Mouse (Mus musculus) midbrain, embryonic 11.5 days (tissue): Measurements from ENCODE around the gene Mrpl12. TPM values are rescaled to one million over a fixed set of nuclear protein-coding genes. Genes with fewer than 3 reads are reported as not detected.

ENCODE experiments used
- ATAC-seq: fragments of 200-750 bp; cut with Nextera tagmentation; 2 replicates; pipeline ENCODE4 v1.8.0; 2017; ENCODE audit warnings: moderate TSS enrichment, moderate library complexity; ENCODE audit not compliant: low FRiP score
- DNase-seq: peaks from one replicate; pipeline ENCODE4 v3.0.0; 2015; ENCODE audit warnings: low spot score; ENCODE audit errors: missing footprints
- H3K27ac ChIP-seq: fragments of 300-500 bp; sonication (generic); 2 replicates; pipeline ENCODE4 v1.5.1; 2014; ENCODE audit warnings: low read depth, low read length
- H3K27me3 ChIP-seq: fragments of 300-500 bp; sonication (generic); 2 replicates; pipeline ENCODE4 v1.6.1; 2014; ENCODE audit warnings: mild to moderate bottlenecking, low read length, moderate library complexity, mixed read lengths; ENCODE audit not compliant: control insufficient read depth, insufficient read depth
- H3K36me3 ChIP-seq: fragments of 300-500 bp; sonication (generic); 2 replicates; pipeline ENCODE4 v1.6.1; 2014; ENCODE audit warnings: mild to moderate bottlenecking, low read length, moderate library complexity, mixed read lengths; ENCODE audit not compliant: control insufficient read depth, insufficient read depth
- H3K4me1 ChIP-seq: fragments of 300-500 bp; sonication (generic); 2 replicates; pipeline ENCODE4 v1.6.1; 2014; ENCODE audit warnings: low read length; ENCODE audit not compliant: control insufficient read depth, insufficient read depth
- H3K4me2 ChIP-seq: fragments of 300-500 bp; sonication (generic); 2 replicates; pipeline ENCODE4 v1.6.1; 2014; ENCODE audit warnings: mild to moderate bottlenecking, moderate library complexity
- H3K4me3 ChIP-seq: fragments of 300-500 bp; sonication (generic); 2 replicates; pipeline ENCODE4 v1.5.1; 2014; ENCODE audit warnings: low read depth, low read length
- H3K9ac ChIP-seq: fragments of 300-500 bp; sonication (generic); 2 replicates; pipeline ENCODE4 v1.6.1; 2014; ENCODE audit warnings: low read length
- H3K9me3 ChIP-seq: fragments of 300-500 bp; sonication (generic); 2 replicates; pipeline ENCODE4 v1.6.1; 2016; ENCODE audit warnings: low read length; ENCODE audit not compliant: control insufficient read depth
- WGBS: fragments of 180-500 bp; shearing (Covaris S2); extraction: QIAGEN DNeasy Blood & Tissue Kit; methylation state at CpG from one replicate; pipeline ENCODE4 v1.1.7; 2014; 5-methylcytosine and 5-hydroxymethylcytosine counted together
- polyA plus RNA-seq: library from polyadenylated mRNA; unstranded; fragments of >200 nt; fragmentation: Nextera tagmentation; extraction: Ambion mirVana; gene quantifications from 2 replicates; pipeline ENCODE4 v1.2.1, GENCODE M21; 2014

The Mrpl12 gene
- polyA plus RNA-seq, 1 experiment from 2014 or later, result 152 TPM

GRCm38 (mm10) chr11:120465521-120465920 lies 18.9 kb upstream of the Mrpl12 start:
- Histone ChIP-seq H3K4me1 (peaks cover 15% of the 10 kb centered on the region), H3K4me2 (no peak overlapping the region), H3K9ac (no peak overlapping the region), H3K36me3 (peaks cover 9% of the 10 kb centered on the region), H3K9me3 (no peaks in the 10 kb centered on the region), H3K4me3 (no peak overlapping the region), H3K27ac (no peak overlapping the region), H3K27me3 (no peaks in the 10 kb centered on the region)
- ATAC-seq, result no peak
- 99% methylated on average over 4 of the region's 4 CpGs for WGBS
- DNase-seq, result no peak

- Histone ChIP-seq H3K4me3 (peak within 1 kb of the TSS; percentile 92), H3K4me2 (peak within 1 kb of the TSS; percentile 96), H3K27ac (peak within 1 kb of the TSS; percentile 69), H3K4me1 (peaks cover 15% of the 10 kb centered on the region), H3K27me3 (no peaks in the 10 kb centered on the region), H3K36me3 (peaks cover 14% of the 10 kb centered on the region), H3K9me3 (no peaks in the 10 kb centered on the region), H3K9ac (peak within 1 kb of the TSS; percentile 88)
- WGBS, result under 1% methylated on average over 54 of the region's 54 CpGs
- ATAC-seq (peak; percentile 100), DNase-seq (peak; percentile 99)
Observed at GRCm38 (mm10) chr11:120467051-120467735, 17.2 kb upstream of the Mrpl12 start, which contains the start of gene Arl16. Arl16 (minus strand) TSS chr11:120467607.

GRCm38 (mm10) chr11:120467736-120468092 lies 16.7 kb upstream of the Mrpl12 start:
- no peaks in the 10 kb centered on the region for H3K27me3 ChIP-seq
- H3K4me3 ChIP-seq, result peak overlapping the region; percentile 92
- ATAC-seq (no peak), DNase-seq (no peak)
- peaks cover 15% of the 10 kb centered on the region for H3K4me1 ChIP-seq
- H3K9me3 ChIP-seq, result no peaks in the 10 kb centered on the region
- H3K4me2 ChIP-seq, result peak overlapping the region; percentile 90
- 2% methylated on average over 33 of the region's 33 CpGs for WGBS
- H3K36me3 ChIP-seq, result peaks cover 15% of the 10 kb centered on the region
- peak overlapping the region; percentile 30 for H3K27ac ChIP-seq
- peak overlapping the region; percentile 84 for H3K9ac ChIP-seq

- WGBS, result 96% methylated on average over 6 of the region's 6 CpGs
- ATAC-seq, result no peak
Observed at GRCm38 (mm10) chr11:120472052-120472451, 12.4 kb upstream of the Mrpl12 start.

GRCm38 (mm10) chr11:120483448-120483934 lies 922 bp upstream of the Mrpl12 start:
- Histone ChIP-seq H3K4me1 (peaks cover 16% of the 10 kb centered on the region), H3K36me3 (peaks cover 40% of the 10 kb centered on the region), H3K27me3 (no peaks in the 10 kb centered on the region), H3K9me3 (no peaks in the 10 kb centered on the region), H3K4me2 (peak overlapping the region; percentile 89), H3K27ac (no peak overlapping the region; the same call in 1 of the 2 replicates), H3K4me3 (peak overlapping the region; percentile 98), H3K9ac (peak overlapping the region; percentile 94)
- DNase-seq (no peak), ATAC-seq (no peak)
- 89% methylated on average over 7 of the region's 7 CpGs for WGBS

More at GRCm38 (mm10) chr11:120472052-120472451, 12.4 kb upstream of the Mrpl12 start:
- H3K4me1 ChIP-seq, result peaks cover 7% of the 10 kb centered on the region
- peaks cover 27% of the 10 kb centered on the region for H3K36me3 ChIP-seq
- no peak overlapping the region for H3K4me2 ChIP-seq
- no peaks in the 10 kb centered on the region for H3K27me3 ChIP-seq
- no peaks in the 10 kb centered on the region for H3K9me3 ChIP-seq
- no peak overlapping the region for H3K4me3 ChIP-seq
- no peak for DNase-seq
- no peak overlapping the region for H3K27ac ChIP-seq
- no peak overlapping the region for H3K9ac ChIP-seq

GRCm38 (mm10) chr11:120485251-120485650 lies 838 bp downstream of the Mrpl12 start:
- Histone ChIP-seq H3K36me3 (peaks cover 30% of the 10 kb centered on the region), H3K4me3 (peak overlapping the region; percentile 98), H3K27me3 (no peaks in the 10 kb centered on the region), H3K4me2 (peak overlapping the region; percentile 89), H3K27ac (no peak overlapping the region; the same call in 1 of the 2 replicates), H3K4me1 (peaks cover 16% of the 10 kb centered on the region), H3K9me3 (no peaks in the 10 kb centered on the region), H3K9ac (peak overlapping the region; percentile 94)
- no peak for ATAC-seq
- no peak for DNase-seq
- 12% methylated on average over 10 of the region's 10 CpGs for WGBS

GRCm38 (mm10) chr11:120488516-120488915 lies 4.1 kb downstream of the Mrpl12 start:
- H3K27me3 ChIP-seq, result no peaks in the 10 kb centered on the region
- peaks cover 35% of the 10 kb centered on the region for H3K4me1 ChIP-seq
- H3K4me3 ChIP-seq, result no peak overlapping the region
- peak; percentile 78 for DNase-seq
- no peaks in the 10 kb centered on the region for H3K9me3 ChIP-seq
- H3K9ac ChIP-seq, result no peak overlapping the region
- no peak for ATAC-seq
- H3K27ac ChIP-seq, result no peak overlapping the region
- WGBS, result 81% methylated on average over 4 of the region's 4 CpGs
- peaks cover 22% of the 10 kb centered on the region for H3K36me3 ChIP-seq
- no peak overlapping the region for H3K4me2 ChIP-seq

- H3K9me3 ChIP-seq, result no peaks in the 10 kb centered on the region
- H3K4me3 ChIP-seq, result no peak overlapping the region
- H3K27me3 ChIP-seq, result no peaks in the 10 kb centered on the region
- no peak overlapping the region for H3K27ac ChIP-seq
- peaks cover 30% of the 10 kb centered on the region for H3K4me1 ChIP-seq
- no peak overlapping the region for H3K4me2 ChIP-seq
- WGBS, result 65% methylated on average over 4 of the region's 4 CpGs
- ATAC-seq, result no peak
- H3K9ac ChIP-seq, result no peak overlapping the region
- peaks cover 22% of the 10 kb centered on the region for H3K36me3 ChIP-seq
- peak; percentile 96 for DNase-seq
Observed at GRCm38 (mm10) chr11:120489054-120489761, 4.8 kb downstream of the Mrpl12 start.
